Mouse (Mus musculus): ENCODE data around the gene Ctsr. TPM values are rescaled to one million over a fixed set of nuclear protein-coding genes. Genes with fewer than 3 reads are reported as not detected.

Gene Ctsr
- not detected in 2 replicates for polyA plus RNA-seq (2015; fragmentation: Nextera tagmentation; extraction: Ambion mirVana)

DNA sequence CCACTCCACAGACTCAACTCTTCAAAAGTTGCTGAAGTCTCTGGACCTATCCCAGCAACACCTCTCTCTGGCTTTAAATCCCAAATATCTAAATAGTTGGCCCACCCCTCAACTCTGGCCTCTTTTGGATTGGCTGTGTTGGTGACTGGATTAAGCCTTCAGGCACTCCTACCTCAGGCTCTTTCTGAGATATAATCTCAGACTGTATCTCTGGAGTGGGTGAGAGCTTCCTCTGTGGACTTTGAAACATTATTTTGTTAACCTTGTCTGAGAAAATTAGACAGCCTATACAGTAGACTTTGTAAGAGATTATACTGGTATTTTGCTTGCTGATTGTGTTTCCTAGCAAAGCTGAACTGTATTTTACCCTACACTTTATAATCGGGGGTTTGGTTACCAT lies at the start of gene Ctsr:
Ctsr (minus strand) TSS at position 101 of the 400 bp plus-strand sequence.

DNA sequence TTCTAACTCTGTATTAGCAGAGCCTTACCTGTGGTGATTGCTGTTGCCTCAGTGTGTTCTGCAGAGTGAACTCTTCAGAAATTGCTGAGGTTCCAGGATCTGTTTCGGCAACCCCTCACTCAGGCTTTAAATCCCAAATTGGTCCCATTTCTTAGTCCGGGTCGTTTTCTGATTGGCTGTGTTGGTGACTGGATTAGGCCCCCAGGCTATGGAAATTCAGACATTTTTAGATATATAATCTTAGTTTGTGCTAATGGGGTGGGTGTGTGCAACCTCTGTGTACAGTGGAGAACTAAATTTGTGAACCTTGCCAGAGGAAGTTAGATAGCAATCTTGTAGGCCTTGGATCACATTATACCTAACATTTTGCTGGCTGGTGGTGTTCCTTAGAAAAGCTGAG lies 39.3 kb upstream of the Ctsr start, which contains the start of gene Cts6:
Cts6 (minus strand) TSS at position 101 of the 400 bp plus-strand sequence.

Other genes with a start within 250 kb of the Ctsr start
- gene Gm49393, start 228.7 kb downstream of the Ctsr start, polyA plus RNA-seq (2015; fragmentation: Nextera tagmentation; extraction: Ambion mirVana), result 0.26 TPM in 1 of 2 replicates, not detected in the other
- gene Gm49391, start 227.7 kb downstream of the Ctsr start, polyA plus RNA-seq (2015; fragmentation: Nextera tagmentation; extraction: Ambion mirVana), result 5.7 and 12.7 TPM in 2 replicates
- gene Ctla2a, start 227.6 kb downstream of the Ctsr start, polyA plus RNA-seq (2015; fragmentation: Nextera tagmentation; extraction: Ambion mirVana), result 56.6 and 185 TPM in 2 replicates
- gene Tpbpa, start 222.3 kb downstream of the Ctsr start, polyA plus RNA-seq (2015; fragmentation: Nextera tagmentation; extraction: Ambion mirVana), result not detected in 2 replicates
- 0.24 TPM in 1 of 2 replicates, not detected in the other for gene Ctsj, start 158.3 kb downstream of the Ctsr start, polyA plus RNA-seq (2015; fragmentation: Nextera tagmentation; extraction: Ambion mirVana)
- not detected in 2 replicates for gene Ctsq, start 123.6 kb downstream of the Ctsr start, polyA plus RNA-seq (2015; fragmentation: Nextera tagmentation; extraction: Ambion mirVana)
- not detected in 2 replicates for gene Cts6, start 39.2 kb upstream of the Ctsr start, polyA plus RNA-seq (2015; fragmentation: Nextera tagmentation; extraction: Ambion mirVana)
- gene Cts8, start 91.1 kb upstream of the Ctsr start, polyA plus RNA-seq (2015; fragmentation: Nextera tagmentation; extraction: Ambion mirVana), result not detected in 2 replicates
- gene Gm49398, start 124.6 kb upstream of the Ctsr start, polyA plus RNA-seq (2015; fragmentation: Nextera tagmentation; extraction: Ambion mirVana), result not detected in 2 replicates
- not detected in 2 replicates for gene Cts7, start 193.9 kb upstream of the Ctsr start, polyA plus RNA-seq (2015; fragmentation: Nextera tagmentation; extraction: Ambion mirVana)